Mouse (Mus musculus) G1E (cell line): ENCODE data around the gene Rft1.

Source experiments
- CTCF ChIP-seq: IDR thresholded peaks from 2 replicates; pipeline ENCODE4 v1.5.1; 2012; ENCODE audit warnings: low read depth, low read length, inconsistent platforms, mixed read lengths
- GATA1 ChIP-seq: IDR thresholded peaks from 2 replicates; pipeline ENCODE4 v1.6.1; 2012; ENCODE audit warnings: borderline replicate concordance, low read length, inconsistent platforms, mixed read lengths
- TAL1 ChIP-seq: conservative IDR thresholded peaks from 2 replicates; pipeline ENCODE4 v1.6.1; 2012; ENCODE audit warnings: low read depth, low read length, inconsistent platforms, mixed read lengths

DNA sequence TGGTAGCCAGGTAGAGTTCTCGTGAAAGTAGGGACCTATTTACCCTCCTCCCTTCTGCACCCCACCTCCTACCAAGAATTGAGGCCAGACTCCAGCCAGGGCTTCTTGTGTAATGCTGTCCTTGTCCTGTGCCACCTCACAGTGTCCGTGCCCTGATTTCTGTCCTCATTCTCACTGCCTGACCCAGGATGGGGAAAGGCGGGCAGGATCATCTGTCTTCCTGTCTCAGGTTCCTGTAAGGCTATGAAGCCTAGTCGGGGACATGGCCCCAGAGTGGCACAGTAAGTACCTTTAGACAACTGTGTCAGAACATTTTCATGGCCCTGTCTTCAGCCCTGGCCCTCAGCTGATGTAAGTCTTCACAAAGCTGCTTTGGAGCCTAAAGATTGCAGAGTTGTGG, 15.5 kb upstream of the Rft1 start:
- no peak for TF ChIP-seq CTCF
- TF ChIP-seq GATA1: no peak
- no peak for TF ChIP-seq TAL1
